Mouse (Mus musculus): ENCODE data around the gene Dand5. TPM values are rescaled to one million over a fixed set of nuclear protein-coding genes. Genes with fewer than 3 reads are reported as not detected.

Dand5 gene
- total RNA-seq, 1 experiment from 2014 or later, result 3.8 TPM

DNA sequence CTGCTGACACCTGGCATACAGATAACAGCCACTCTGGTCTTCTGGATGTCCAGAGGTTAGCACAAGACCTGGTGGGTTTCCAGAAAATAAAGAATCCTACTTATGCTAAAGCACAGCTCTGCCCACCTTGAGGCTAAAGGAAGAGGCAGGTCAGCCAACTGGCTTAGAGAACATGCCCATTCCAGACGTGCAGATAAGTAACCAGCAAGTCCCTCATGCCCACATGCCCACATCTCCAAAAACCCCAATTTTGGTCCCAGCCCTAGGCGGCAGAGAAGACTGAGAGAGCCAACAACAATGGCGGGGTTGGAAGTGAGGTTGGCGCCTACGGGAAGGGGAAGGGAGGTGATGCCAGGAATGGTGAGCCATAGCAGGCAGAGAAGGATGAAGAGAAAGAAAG is 33.3 kb downstream of the Dand5 start:
- ATAC-seq (replicated peaks in 1 of 2; ENCODE audit: insufficient read depth in 1 of 2, low FRiP score in 2 of 2, low TSS enrichment in 1 of 2, low read depth in 1 of 2, poor library complexity in 2 of 2, severe bottlenecking in 2 of 2), result no peak

DNA sequence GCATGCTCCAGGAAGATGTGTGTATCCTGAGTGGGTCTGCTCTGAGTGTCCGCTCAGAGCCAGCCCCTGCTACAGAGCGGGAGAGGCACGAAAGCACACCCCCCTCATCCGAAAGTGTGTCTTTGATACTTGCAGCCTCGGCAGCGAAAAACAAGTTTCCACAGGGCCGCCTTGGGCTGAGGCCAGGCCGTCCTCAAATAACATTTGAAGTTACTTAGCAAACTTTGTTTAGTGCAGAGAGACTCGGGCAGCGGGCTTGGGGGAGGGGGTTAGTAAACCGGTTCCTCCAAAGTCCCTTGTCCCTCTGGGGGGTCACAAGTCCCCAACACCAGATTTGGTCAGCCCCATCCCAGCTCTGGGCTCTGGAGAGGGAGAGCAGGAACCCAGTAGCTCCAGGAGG is 33.7 kb downstream of the Dand5 start:
- ATAC-seq (replicated peaks in 1 of 2; ENCODE audit: insufficient read depth in 1 of 2, low FRiP score in 2 of 2, low TSS enrichment in 1 of 2, low read depth in 1 of 2, poor library complexity in 2 of 2, severe bottlenecking in 2 of 2), result no peak

DNA sequence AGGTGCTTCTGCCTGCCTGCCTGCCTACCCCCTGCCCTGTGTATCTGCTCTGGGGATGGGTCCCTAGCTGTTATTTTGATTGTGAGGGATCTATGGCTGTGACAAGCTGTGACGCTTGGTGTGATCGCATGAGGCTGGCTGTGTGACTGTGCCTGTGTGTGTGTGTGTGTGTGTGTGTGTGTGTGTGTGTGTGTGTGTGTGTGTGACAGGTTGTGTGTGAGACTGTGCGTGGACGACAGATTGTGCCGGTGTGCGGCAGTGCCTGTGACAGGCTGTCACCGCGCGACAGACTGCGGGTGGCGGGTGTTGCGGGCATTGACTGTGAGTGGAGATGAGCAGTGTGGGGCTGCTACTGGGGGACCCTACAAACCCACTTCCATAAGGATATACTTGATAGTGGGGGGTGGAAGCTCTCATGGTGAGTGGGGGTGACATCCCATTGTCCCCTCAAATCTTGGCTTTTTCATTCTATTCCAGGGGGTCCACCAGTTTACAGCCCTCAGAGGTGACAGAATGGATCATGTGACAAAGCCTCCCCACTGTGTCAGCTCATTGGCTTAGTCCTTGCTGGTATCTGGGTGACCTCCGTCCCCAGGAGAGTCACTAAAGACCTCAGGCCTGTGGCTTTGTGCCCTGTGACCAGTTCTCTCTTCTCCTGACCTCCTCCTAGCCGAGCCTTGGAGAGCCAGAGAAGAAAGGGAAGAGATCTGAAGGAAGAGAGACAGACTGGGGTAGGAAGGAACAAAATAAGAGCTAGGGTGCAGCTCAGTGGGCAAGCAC is 34.9 kb downstream of the Dand5 start:
- no peak for ATAC-seq (replicated peaks in 1 of 2; ENCODE audit: insufficient read depth in 1 of 2, low FRiP score in 2 of 2, low TSS enrichment in 1 of 2, low read depth in 1 of 2, poor library complexity in 2 of 2, severe bottlenecking in 2 of 2)

DNA sequence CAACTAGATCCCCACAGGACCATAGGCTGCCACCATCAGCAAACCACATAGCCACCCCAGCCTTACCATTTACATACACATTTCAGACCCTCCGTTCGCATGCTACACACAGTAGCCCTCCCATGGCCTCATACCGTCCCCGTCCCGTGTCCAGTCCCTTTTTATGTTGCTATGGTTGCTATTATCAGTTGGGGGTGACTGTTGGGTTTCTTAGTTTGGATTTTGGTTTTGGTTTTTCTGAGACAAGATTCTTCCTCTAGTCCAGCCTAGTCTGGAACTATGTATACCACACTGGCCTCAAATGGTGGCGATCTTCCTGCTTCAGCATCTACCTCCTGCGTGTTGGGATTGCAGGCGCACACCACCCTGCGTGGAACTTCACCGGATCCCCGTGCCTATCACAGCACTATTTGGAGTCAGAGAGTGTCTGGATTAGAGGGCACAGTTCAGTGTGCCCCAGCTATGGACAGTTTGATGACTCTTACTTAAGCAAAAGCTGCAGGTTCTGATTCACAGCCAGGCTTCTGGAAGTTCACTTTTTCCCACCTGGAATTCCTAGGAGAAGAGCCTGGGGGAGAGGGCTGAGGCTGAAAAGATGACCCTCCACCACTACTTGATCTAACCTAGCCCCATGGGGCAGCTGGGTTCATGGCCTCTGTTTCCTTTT is 35.7 kb downstream of the Dand5 start:
- no peak for ATAC-seq (replicated peaks in 1 of 2; ENCODE audit: insufficient read depth in 1 of 2, low FRiP score in 2 of 2, low TSS enrichment in 1 of 2, low read depth in 1 of 2, poor library complexity in 2 of 2, severe bottlenecking in 2 of 2)

DNA sequence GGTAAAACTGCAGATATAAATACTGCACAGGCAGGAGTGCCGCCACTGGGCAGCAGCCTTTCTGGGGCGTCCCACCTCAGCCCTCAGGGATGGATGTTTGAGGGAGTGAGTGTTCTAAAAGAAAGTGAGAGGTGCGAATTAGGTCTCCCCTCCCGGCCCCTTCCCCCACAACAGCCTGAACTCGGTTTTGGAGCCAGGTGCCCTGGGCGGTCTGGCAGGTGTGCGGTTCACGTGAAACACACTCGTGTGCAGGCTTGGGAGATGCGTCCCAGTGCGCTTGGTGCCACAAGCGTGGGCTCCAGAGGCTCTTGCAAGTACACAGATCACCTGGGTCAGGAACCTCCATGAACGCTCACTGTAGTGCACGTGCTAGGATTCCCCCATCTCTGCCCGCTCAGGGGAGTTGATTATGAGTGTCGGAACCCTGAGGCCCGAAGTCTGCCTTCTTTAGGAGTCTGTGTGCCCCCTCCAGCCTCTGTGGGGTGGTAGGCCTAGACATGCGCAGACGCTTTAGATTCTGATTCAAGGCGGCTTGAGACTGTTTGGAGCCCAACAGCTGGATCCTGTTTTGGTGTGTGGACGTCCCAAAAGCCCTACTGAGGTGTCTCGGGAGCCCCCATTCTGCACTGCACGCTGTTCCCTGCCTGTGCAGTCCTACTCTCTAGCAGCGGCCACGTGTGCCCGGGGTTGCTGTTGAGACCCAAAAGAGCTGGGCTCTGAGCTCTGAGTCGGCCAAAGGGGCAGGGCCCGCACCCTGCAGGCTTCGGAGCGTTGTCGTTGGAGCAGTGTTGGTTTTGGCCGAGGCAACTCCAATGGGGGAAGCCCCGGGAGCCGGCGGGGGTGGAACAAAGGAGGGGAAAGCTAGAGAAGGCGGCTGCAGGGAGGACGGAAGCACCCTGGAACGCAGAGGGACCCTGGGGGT is 36.6 kb downstream of the Dand5 start:
- no peak for ATAC-seq (replicated peaks in 1 of 2; ENCODE audit: insufficient read depth in 1 of 2, low FRiP score in 2 of 2, low TSS enrichment in 1 of 2, low read depth in 1 of 2, poor library complexity in 2 of 2, severe bottlenecking in 2 of 2)

DNA sequence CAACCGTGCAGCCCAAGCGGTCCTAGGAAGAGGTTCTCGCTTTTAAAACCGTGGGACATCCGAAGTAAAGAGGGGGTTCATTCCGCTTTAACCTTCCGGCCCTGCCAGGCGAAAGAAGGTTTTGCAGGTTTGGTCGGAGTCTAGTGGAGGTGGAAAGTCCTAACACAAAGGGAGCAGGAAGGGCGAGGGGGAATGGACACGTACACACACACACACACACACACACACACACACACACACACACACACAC is 37.2 kb downstream of the Dand5 start:
- ATAC-seq (replicated peaks in 1 of 2; ENCODE audit: insufficient read depth in 1 of 2, low FRiP score in 2 of 2, low TSS enrichment in 1 of 2, low read depth in 1 of 2, poor library complexity in 2 of 2, severe bottlenecking in 2 of 2), result no peak

DNA sequence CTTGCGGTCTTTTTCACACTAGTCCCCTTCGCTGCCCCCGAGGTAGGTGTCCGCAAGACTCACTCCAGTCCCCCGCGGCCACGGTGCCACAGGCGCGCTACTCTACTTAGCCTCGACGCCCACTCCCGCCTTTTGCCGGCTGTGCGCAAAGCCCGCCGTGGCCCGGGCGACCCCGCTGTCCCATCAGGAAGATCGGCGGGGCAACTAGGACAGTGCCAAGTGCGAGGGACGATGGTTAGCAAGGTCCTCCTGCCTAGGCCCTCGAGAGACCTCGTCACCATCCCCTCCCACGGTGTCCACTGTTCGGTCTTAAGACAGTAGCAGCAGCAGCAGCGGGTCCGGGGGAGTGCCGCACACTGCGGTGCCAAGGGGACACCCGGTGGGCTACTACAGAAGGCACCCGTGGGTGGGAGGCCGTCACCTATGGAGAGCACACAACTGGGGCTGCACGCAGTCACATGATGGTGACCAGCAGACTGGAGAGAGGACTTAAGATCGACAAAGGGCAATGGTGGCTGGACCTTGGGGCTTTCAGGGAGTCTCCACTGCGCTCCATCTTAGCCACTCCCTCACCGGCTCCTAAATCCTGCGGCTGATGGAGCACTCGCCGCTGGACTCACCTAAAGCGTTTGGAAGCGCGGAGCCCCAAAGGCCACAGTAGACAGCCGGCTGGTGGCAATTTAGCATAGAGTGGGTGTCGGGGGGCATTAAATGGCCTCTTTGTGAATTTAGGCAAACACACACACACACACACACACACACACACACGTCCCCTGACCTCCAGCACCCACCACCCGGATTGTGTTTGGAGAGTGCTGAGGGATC is 37.7 kb downstream of the Dand5 start:
- 0 out of 4 replicates have a peak, but pooled peaks of 1 of the 2 experiments have one; percentile 6 for ATAC-seq (replicated peaks in 1 of 2; ENCODE audit: insufficient read depth in 1 of 2, low FRiP score in 2 of 2, low TSS enrichment in 1 of 2, low read depth in 1 of 2, poor library complexity in 2 of 2, severe bottlenecking in 2 of 2)

DNA sequence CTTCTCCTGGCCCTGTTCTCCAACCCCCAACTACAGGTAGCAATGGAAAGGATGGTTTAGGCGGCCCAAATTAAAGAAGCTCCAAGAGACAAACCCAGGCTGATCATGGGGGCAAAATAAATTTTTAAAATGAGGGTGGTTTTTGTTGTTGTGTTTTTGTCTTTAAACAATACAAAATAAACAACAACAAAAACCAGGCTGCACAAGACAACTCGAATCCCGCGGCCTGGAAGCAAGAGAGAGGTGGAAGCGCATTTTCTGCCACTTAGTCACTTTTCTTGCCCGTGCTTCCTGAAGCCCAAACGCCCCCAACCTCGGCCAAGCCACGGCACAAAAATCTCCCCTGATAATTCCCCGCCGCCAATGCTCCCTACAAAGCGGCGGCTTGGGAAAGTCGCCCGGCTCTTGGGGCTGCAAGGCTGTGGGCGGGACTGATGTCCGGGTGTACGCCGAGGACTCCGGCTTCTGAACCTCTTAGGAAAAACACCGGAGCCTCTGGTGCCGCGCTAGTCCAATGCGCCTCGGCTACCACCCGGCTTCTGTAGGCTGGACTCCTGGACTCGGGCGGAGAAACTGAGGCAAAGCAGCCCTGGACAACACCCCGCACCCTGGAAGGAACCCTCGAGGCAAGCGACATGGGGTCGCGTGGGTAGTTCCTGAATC is 38.6 kb downstream of the Dand5 start:
- ATAC-seq (replicated peaks in 1 of 2; ENCODE audit: insufficient read depth in 1 of 2, low FRiP score in 2 of 2, low TSS enrichment in 1 of 2, low read depth in 1 of 2, poor library complexity in 2 of 2, severe bottlenecking in 2 of 2), result no peak

DNA sequence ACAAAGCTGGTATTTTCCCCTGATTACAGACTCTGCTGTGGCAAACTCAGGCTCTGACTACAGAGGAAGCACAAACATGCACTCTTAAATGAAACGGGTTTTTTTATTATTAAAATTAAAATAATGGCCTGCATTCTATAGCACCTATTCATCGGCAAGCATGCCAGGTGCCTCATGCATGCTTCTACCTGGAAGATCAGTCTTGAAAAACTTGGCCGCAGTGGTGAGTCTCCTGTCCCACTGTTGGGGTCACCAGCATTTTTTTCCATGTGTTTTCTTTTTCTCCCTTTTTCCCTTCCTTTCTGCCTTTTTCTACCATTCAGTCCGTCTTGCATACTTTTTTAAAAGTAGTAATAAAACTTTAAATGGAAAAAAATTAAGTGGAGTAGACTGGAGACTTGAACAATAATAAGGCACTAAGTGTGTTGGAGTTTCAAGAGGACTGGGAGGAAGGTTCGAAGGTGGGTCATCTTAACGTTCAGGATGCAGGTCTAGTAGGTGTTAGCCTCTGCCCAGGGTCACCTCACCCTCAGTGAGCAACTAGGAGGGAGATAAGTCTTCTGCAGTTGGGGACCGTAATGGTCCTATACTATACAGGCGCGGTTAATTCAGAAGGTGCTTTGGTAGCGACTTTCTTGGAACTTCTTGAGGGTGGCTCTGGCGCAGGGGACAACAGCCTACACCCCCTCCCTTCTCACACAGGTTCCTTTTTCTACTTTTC is 39.3 kb downstream of the Dand5 start:
- no peak for ATAC-seq (replicated peaks in 1 of 2; ENCODE audit: insufficient read depth in 1 of 2, low FRiP score in 2 of 2, low TSS enrichment in 1 of 2, low read depth in 1 of 2, poor library complexity in 2 of 2, severe bottlenecking in 2 of 2)

DNA sequence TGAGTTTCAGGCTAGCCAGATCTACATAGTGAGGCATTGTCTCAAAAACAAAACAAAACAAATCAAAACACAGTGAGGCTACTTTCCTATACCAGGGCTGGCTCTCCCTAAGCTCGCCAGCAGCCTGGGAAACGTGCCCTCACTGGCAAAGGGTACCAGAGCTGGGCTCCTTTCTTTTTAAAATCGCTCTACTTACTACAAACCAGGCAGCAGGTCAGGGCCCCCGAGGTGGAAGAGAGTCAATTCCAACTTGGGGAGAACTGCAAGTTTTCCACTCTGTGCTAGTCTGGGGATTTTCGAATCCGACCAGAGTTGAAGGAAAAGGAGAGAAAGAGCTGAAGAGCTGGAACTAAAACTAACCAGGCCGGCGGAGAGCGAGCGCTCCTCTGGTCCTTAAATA is 39.9 kb downstream of the Dand5 start:
- no peak for ATAC-seq (replicated peaks in 1 of 2; ENCODE audit: insufficient read depth in 1 of 2, low FRiP score in 2 of 2, low TSS enrichment in 1 of 2, low read depth in 1 of 2, poor library complexity in 2 of 2, severe bottlenecking in 2 of 2)

DNA sequence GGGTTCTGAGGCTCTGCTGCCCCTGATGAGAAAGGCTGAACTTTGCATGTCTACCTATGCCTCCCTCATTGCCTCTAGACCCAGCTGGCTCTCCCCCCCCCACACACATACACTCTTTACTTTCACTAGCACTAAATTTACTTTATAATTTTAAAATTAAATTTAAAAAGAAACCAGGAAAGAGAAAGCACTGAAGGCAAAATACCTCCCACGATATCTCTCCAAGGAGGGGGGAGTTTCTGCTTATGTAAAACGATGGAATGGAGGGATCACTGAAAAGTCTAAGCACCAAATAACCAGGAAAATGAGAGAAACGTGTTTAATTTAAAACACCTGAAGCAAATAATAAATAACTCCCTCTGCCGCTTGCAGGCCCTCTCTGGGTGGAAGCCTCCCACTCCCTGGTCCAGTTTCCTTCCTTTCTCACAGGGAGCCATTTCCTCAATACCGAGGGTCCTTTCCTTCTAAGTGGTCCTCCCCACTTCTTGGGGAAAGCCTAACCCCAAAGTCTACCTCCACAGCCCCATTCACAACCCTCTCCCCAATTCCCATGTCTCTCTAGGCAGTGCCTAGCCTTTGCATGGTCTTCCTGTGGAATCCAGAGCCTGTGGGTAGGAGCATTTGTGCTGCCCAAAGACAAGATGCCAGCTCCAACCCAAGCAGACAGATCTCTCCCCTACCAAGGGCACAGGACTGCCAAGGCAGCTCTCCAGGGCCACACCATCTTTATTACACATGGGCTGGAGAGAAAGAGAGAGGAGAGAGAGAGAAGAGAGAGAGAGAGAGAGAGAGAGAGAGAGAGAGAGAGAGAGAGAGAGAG is 40.7 kb downstream of the Dand5 start:
- ATAC-seq (replicated peaks in 1 of 2; ENCODE audit: insufficient read depth in 1 of 2, low FRiP score in 2 of 2, low TSS enrichment in 1 of 2, low read depth in 1 of 2, poor library complexity in 2 of 2, severe bottlenecking in 2 of 2), result no peak

DNA sequence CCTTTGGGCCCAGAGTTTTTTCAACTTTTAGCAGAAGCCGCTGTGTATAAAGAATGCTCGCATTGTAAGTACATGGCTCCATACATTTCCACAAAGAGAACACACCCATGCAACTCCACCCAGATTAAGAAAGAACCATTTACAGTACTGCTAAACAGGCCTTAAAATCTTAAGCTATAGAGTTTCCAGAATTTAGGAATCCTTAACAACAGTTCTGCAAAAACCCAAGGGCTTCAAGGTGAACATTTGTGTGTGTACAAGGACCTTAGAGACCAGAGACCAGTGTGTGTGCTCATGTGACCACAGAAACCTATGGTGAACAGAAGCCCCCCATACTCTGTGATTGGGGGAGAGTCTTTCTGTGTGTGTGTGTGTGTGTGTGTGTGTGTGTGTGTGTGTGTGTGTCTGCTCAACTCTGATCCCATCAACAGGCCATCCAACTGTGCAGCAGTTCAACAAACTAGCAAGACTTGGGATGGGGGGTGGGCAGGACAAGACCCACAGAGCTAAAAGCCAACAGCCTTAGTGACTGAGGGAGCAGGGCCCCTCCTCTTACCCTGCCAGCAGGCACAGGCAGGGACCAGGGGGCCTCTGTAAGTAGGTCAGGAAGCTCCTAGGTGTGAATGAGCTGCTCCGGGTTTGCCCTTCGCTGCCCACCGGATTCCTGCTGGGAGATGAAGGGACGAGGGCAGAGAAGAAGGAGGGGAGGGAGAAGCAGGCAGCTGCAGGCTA is 41.5 kb downstream of the Dand5 start:
- no peak for ATAC-seq (replicated peaks in 1 of 2; ENCODE audit: insufficient read depth in 1 of 2, low FRiP score in 2 of 2, low TSS enrichment in 1 of 2, low read depth in 1 of 2, poor library complexity in 2 of 2, severe bottlenecking in 2 of 2)

DNA sequence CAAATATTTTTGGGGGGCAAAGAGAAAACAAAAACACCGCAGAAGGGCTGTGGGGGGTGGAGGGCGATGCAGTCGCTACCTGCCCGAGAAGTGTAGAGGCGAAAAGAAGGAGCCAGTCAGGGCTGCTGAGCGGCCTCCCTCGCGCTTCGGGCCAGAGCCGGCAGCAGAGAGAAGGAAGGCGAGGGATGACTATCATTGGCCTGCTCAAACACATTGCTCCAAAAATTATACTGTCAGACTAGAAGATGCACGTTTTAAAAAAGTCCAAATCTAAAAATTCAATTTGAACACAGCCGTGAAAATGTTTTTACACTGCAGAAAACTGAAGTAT is 42.4 kb downstream of the Dand5 start:
- no peak for ATAC-seq (replicated peaks in 1 of 2; ENCODE audit: insufficient read depth in 1 of 2, low FRiP score in 2 of 2, low TSS enrichment in 1 of 2, low read depth in 1 of 2, poor library complexity in 2 of 2, severe bottlenecking in 2 of 2)

DNA sequence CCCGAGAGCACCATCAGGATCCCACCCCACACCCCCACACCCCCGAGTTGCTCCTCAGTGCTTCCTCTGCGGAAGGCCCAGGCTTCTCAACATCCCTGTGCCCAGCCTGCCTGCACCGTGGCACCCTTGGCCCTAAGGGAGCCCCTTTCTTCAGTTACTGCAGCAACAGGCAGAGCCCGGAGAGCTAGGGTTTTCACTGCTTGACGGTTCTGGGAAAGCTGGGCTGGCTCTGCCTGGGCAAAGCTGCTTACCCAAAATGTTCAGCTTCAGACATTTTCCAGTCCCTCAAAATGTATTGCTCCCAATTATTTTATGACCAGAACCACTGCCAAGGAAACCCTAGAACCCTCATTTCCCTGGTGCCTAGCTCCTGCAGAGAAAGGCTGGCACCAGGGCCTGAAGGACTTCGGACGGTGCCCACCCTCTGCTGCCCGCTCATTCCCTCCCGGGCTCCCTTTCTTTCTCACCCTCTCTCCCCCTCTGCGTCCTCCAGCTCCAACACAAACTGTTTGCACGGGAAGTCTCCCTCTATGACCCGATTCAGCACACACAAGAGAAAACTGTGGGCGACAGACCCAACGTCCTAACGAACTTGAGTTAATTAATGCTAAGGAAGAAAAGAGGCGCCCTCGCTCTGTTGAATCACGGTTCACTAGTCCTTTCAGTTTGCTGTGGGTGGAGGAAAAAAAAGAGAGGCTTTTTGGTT is 43.0 kb downstream of the Dand5 start:
- no peak for ATAC-seq (replicated peaks in 1 of 2; ENCODE audit: insufficient read depth in 1 of 2, low FRiP score in 2 of 2, low TSS enrichment in 1 of 2, low read depth in 1 of 2, poor library complexity in 2 of 2, severe bottlenecking in 2 of 2)

Measured in hematopoietic stem cell, adult 5-6 weeks (primary cell).